Mouse (Mus musculus): Measurements from ENCODE around the gene Gcnt3.
A peak's percentile ranks its signal among the peaks of the same experiment; 100 is the strongest.
"Not testable (repeated sequence)": the region's sequence is repeated elsewhere in the genome, so short reads cannot be mapped to it uniquely, and the experiment has no call there.

Gcnt3 gene

DNA sequence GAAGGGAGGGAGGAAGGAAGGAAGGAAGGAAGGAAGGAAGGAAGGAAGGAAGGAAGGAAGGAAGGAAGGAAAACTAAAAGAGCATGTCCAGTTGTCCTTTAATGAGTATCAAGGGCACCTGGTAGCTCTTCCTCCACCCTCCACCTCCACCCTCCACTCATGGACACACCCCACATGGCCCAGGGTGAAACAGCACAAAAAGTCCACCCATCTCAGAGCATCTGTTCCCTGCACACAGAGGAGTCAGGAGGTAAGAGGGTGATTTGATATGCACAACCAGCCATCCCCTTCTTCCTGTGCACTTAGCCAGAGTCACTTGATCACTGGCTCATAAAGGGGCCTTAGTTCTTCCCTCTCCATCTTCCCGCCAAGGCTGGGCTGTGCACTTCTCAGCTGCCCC lies 5.0 kb upstream of the Gcnt3 start:
- DNase-seq (ENCODE audit: low spot score): no peak

DNA sequence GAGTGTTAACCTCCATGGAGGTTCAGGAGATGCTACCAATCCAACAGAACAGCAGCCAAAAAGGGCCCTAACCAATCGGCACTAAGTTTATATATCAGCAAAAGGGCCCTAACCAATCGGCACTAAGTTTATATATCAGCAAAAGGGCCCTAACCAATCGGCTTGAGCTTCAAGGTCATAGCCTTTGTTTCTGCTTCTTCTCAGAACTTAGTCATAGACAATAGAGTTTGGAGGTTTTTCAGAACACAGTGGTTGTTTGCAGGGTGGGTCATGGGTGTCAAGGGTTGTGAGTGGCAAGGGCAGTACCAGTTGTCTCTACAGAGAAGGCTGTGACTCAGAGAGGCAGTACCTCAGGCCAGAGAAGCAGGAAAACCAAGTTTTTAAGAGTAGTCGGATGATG lies 4.2 kb upstream of the Gcnt3 start:
- no peak for DNase-seq (ENCODE audit: low spot score)

DNA sequence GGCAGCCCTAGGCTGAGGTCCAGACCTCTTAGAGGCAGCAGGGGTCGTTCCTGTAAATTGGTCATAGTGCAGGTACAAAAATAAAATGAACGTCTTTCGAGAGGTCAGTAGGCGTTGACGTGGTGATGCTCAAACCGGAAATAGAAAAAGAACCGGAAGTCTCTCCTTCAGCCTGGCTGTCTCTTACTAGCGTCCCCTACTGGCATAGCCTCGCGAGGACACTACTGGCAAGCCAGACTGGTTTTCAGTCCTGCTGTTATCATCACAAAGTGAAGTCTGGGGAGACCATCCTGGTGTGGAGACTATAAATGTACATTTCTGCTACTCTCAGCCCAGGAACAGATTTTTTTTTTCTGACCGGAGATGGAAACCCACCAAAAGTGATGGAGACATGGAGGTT lies 2.7 kb upstream of the Gcnt3 start:
- peak; percentile 33 for DNase-seq (ENCODE audit: low spot score)

DNA sequence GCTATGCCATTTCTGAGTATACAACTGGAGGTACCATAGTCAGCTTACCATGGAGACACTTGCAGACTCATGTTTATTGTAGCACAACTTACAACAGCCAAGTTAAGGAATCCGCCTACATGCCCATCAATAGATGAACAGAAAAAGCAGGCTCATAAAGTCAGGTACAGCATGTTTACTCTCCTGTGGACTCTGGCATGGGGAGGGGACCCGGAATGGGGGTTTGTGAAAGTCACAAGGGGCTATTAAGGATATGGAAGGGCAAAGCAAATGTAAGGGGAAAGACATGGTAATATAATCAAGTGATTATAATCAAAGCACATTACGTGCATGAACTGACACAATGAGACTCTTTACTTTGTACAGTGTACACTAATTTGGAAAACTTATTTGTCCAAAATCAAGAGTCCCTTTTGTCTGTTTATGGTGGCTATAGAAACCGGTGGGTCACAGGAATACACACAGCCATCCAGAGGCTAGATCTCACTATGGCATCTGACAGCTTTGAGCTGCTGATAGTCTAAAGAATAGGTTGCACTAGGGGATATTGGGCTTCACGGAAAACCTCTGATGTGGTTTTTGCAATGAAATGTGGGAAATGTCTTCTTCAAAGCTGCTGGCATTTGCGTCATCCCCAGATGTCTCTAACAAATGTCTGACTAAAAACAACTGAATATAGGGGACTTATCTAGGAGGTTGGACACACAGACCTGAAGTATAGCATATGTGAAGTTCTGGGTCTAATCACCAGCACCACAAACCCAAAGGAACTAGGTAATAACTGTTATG lies 1.9 kb upstream of the Gcnt3 start:
- DNase-seq (ENCODE audit: low spot score): no peak

DNA sequence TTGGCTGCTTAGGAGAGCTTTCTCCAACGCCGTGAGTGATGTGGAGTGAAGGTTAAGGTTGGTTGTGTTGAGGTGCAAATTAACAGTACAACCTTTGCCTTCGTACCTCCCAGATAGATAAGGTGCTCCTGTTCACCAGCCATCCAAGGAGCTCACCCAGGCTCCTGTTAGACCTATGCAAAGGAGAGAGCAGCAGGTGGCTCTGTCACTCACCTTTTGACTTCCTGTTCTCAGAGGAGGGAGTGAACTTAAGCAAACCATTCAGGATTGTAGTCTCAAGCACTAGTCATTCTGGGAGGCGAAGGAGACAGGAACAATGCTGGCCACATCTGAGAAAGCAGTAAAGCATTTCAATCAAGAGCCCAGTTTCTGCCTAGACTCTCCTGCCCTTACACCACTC lies 1.2 kb downstream of the Gcnt3 start:
- DNase-seq (ENCODE audit: low spot score): no peak

DNA sequence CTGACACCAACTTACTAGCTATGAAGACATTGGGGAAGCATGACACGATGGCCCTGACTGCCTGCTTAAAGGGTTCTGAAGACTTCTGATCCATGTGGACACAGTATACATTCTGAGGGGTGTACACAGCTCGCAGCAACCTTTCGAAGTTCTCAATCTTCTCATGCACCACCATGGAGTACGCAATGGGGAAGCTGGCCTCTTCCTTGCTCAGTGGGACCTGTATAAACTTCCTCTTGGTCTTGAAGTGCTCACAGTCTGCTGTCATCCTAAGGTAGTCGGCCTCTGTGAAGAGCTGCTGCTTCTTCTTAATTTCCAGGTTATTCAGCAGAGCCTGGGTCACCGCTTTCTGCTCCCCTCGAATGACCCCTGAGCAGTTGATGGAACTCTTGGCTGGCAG lies 3.2 kb downstream of the Gcnt3 start:
- no peak for DNase-seq (ENCODE audit: low spot score)

DNA sequence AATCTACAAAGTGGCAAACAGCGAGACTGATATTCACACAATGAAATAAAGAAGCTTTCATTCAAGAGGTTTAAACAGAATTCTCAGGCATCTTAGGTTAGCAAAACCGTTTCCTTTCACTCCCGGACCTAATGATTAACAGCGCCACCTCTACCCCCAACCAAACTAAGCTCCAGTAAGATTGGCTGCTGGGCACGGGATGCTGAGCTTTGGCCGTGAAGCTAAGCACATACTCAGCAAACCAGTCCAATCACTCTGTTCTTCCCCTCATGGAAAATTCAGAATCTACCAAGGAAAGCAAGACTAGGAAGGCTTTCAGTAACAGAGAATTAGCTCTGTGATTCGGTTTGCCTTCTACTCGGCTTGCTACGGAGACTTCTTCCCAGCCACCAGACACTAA lies 4.8 kb downstream of the Gcnt3 start:
- no peak for DNase-seq (ENCODE audit: low spot score)

DNA sequence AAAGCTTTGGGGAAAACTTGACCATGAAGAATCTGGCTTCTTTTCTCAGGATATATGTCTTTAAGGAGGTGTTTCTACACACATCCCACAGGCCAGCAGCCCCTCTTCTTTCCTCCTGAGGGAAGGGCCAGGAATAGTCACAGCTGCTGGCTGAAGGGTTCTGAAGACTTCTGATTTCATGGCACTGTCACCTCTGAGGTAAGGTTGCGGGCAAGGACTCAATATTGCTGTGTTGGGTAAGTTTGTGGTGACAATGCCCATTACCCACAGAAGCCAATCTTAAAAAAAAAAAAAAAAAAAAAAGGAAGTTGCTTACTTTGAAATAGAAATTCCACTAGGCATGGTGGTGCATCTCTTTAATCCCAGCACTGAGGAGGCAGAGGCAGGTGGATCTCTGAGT lies 5.7 kb downstream of the Gcnt3 start:
- DNase-seq (ENCODE audit: low spot score): no peak

DNA sequence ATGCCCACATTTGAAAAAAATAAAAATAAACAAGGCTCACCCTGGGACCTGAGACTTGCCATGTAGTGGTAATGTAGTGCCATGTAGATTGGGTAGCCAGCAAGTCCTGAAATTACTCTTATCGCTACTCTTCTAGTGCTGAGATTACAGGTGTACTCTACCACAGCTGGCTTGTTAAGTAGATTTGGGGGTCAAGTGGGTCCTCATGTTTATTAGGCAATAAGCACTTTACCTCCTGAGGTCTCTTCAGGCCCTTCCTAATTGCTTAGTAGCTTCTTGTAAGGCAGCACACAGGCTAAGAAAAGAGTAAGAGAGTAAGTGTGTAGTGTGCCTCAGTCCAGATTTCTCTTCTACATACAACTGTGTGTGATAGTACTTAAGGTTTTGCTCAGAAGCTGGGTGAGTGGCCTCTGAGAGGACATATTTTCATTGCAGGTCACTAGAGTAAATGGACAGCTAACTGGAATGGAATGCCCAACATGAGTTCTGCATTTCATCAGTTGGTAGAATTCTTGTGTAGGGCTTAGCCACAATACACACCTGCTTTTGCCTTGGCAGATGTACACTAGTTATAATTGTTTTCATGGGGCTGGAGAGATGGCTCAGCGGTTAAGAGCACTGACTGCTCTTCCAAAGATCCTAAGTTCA lies 12.4 kb downstream of the Gcnt3 start:
- DNase-seq (ENCODE audit: low spot score): no peak

DNA sequence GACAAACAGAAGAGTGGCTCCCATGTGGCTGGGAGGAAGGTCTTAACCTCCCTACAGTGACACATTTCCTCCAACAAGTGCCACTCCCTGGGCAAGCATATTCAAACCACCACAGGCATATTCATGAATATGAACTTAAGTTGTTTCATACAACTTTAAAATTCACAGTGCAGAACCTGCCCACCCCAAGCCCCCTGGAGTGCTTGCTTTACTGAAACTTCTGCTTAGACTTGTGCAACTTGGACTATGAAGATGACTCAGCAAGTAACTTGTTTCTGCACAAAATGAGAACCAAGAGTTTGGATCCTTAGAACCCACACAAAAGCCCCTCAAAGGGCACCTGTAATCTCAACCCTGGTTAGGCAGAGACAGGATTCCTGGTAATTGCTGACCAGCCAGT lies 13.2 kb downstream of the Gcnt3 start:
- DNase-seq (ENCODE audit: low spot score): no peak

DNA sequence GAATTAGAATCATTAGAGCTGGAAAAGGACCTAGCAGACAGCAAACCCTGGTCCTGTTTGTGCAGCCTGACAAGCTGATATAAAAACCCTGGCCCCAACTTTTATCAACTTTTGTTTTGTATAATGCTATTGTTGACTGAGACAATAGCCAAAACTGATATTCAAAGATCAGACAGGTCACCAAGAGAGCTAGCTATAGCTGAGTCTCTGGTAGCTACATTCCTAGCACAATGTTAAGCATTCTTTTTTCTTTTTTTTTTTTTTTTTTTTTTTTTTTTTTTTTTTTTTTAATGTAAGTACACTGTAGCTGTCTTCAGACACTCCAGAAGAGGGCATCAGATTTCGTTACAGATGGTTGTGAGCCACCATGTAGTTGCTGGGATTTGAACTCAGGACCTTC lies 14.3 kb downstream of the Gcnt3 start:
- DNase-seq (ENCODE audit: low spot score): not testable (repeated sequence)

DNA sequence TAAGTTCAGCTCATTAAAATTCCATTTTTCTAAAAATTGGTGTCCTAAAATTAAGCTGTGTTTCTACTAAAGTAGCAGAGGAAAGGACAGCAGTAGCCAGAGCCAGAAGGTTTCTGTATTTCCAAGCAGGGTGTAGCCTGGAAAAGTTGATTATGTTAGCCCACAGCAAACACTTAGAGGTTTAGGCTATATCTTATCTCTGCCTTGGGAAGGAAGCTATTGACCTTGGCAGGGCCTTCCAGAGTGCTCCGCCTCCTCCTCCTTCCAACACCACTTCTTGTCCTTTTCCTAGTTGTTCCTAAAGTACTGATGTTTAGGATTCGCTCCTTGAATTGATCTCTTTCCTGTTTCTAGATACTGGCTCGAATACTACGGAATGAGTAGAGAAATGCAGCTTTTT lies 15.8 kb downstream of the Gcnt3 start:
- DNase-seq (ENCODE audit: low spot score): peak; percentile 34

DNA sequence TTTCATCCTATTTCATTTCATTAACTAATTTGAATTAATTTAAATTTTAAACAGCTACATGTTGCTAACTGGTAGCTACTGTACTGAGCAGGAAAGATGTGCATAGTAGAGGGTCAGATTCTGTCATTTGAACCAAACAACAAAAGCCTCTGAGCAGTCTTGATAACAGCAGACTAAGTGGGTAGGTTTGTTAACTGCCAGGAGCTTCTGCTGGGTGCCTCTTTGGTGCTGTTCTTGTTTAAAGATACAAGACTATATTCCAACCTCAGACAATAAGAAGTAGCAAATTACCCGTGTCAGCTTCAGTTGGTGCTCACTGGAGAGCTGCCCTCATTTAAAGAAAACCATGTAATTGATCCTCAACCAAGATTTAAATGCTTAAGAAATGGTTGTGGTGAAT lies 16.3 kb downstream of the Gcnt3 start:
- DNase-seq (ENCODE audit: low spot score): no peak

DNA sequence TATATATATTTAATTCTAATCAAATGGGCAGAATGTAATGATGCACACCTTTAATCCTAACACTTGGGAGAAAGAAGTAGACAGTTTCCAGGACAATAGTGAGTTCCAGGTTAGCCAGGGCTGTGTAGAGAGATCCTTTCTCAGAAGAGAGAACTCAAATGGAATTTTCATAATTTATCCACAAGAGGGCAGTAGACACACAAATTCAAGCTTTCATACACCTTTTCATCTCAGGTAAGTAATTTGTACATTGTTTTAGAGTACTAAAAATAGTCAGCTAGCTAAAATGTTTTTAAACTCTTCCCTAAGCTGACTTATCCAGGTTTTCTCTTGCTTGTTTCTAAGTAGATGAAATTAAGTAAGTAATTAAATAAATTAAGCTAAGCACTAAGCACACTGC lies 19.0 kb downstream of the Gcnt3 start:
- no peak for DNase-seq (ENCODE audit: low spot score)

DNA sequence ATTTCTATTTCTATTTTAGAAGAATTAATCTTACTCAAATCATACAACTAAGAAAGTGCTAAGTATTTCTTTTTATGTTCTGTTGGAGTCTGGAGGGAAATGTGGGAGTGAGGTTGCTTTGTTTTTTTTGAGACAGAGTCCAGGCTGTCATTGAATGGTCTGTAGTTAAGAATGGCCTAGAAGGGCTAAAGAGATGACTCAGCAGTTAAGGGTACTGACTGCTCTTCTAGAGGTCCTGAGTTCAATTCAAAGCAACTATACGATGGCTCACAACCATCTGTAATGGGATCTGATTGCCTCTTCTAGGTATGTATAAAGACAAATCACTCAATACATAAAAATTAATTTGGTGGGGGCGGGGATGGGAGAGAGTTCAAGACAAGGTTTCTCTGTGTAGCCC lies 22.3 kb downstream of the Gcnt3 start:
- DNase-seq (ENCODE audit: low spot score): no peak

DNA sequence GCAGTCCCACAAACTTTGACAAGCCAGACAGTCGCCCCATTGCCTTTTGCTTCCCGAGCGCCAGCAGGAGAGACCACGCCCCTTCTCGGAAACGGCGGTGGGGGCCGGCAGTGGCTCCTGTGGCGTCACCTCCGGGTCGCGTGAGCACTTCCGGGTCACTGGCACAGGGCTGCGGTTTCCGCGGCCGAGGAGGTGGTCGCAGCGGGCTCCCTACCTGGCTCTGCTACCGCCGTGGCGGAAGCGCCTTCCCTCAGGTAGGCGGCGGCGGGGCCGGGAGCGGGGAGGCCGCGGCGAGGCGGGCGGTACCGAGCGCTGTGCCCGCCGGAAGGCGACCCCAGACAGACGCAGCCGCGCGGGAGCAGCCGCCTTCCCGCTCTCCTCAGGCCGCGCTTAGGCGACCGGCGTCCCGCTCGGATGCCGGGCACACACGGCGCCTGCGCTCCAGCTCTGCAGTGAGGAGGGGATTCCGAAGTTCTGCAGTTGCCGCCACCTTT lies 25.4 kb downstream of the Gcnt3 start, which contains the start of gene Gtf2a2:
Gene Gtf2a2, plus strand, starts transcription at position 143 of the 494 bp plus-strand sequence.
- DNase-seq (ENCODE audit: low spot score): peak; percentile 94

DNA sequence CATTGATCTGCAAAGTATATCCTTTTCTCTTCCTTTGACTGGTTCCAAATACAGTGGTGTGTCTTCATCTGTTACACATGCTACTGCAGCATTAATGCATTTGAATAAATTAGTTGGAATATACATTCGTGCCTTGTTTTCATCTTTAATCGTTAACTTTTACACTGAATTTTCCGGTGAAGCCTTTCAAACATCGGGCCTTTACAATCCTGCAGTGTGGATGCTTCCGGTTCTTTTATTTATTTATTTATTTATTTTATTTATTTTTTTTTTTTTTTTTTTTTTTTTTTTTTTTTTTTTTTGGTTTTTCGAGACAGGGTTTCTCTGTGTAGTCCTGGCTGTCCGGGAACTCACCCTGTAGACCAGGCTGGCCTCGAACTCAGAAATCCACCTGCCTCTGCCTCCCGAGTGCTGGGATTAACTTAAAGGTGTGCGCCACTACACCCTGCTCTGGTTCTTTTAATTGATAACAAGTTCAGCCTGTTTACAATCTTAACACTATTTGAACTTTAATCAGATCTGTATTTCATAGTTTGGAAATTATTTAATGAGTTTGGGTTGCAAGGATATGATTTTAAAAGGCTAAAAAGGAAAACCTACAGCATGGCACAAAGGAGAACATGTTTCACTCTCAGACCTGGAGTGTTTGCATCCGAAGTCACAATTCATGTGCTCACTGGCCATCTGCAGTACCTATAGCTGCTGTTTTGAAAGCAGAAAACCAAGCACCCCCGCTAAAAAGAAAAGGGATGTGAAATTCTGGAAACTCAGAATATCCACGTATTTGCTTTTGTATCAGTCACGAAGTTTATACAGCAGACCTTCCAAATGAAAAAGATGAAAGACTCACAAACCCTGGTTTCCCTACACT lies 26.1 kb downstream of the Gcnt3 start:
- DNase-seq (ENCODE audit: low spot score): no peak

DNA sequence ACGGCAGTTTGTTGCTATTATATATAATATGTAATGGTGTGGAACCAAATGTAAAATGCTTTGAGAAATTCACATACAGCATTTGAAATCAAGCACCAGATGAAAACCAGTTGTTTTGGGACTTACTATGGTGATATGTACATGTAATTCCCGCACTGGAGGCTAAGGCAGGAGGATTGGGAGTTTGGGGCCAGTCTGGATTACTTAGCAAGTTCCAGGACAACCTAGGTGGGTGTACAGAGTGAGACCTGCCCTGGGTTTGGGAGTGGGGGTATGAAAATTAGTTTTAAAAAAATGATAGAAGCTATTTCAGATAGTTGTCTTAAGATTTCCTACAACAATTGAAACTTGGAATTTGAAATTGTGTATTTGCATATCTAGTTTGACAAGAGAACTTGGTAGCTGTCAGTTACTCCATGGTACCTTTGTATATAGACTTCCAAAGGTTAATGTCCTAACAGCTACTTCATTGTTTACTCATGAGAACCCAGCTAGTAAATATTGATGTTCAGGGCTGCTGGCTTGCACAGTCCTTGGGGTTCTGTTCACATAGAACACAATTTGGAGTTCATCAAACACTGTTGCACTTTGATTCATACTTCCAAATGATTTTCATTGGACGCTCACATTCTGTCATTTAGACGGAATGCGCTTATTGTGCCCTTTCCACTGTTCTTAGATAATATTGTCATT lies 27.0 kb downstream of the Gcnt3 start:
- no peak for DNase-seq (ENCODE audit: low spot score)

DNA sequence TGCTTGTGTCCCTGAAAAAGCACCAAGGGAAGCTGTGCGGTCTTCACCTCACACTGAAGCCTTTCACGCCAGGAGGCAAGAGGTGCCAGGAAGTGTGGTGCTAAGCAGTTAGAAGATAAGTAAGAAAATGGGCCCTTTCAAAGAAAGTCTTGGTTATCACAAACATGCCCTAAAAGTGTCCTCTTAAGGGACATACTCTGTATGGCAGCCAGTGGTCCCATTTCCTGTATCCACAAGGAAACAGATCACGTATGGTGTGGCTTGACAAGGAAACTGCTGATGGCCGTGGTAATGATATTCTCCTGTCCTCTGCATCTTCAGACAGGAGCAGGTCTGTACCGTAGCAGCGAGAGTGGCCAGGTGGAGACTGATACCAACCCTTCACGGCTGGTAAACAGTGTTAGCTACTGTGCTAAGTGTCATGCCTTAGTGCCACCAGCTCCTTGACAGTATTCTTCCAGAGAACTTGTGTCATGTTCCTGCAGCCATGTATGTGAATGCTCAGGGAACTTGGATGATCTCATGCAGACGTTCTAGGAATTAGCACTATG lies 28.1 kb downstream of the Gcnt3 start:
- DNase-seq (ENCODE audit: low spot score): peak; percentile 69

DNA sequence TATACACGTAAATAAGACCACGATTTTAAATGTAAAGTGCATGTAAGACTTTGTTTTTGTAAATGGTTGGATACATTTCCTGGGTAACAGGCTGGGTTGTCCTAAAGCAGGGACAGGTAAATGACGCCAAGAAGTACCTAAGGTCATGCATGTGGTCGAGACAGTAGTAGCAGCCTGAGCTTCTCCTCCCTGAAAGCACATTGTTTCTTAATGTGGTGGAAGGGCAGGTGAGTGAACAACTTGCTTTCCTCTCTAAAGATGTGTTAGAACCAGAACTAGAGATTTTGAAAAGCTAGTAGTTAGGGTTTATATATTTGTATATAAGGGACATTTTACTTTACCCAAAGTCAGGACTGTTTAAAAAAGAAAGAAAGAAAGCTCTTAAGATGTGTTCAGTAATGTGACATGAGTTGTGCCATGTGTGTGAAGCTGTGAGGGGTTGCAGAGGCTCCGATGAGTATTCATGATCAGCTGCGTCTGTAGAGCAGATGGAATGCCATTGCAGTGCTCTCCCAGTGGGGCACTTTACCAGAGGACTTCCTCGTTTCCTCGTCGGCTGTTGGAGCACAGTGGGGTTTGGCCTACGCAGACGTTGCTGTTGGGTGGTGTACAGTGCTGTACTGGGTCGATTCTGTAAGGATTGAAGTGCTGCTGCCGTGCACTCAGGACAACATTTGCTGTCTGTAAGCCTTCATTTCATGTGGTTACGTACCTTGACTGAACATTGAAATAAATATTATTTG lies 30.2 kb downstream of the Gcnt3 start:
- no peak for DNase-seq (ENCODE audit: low spot score)

DNA sequence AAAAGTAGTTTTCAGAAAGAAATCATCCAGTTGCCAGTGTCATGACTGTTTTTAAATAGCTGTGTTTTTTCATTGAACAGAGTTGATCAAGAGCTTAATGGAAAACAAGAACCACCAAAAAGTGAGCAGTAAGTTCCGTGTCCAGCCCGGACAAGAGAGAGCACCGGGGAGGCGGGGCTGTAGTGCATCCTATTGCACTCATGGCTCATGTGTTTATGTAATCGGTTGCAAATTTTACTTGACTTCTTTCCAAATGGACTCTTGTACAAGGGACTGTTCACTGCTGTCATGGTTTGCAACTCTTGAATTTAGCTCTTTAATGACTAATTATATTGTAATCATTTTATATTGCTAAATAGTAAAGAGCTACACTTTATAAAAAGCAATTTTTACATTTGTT lies 30.9 kb downstream of the Gcnt3 start:
- DNase-seq (ENCODE audit: low spot score): no peak

Measured in testis, postnatal 14 days (tissue).